Mouse (Mus musculus) granulocyte monocyte progenitor cell, adult 5-6 weeks (primary cell): ENCODE data around the gene Ccdc190. TPM values are rescaled to one million over a fixed set of nuclear protein-coding genes. Genes with fewer than 3 reads are reported as not detected.

Source experiments
- total RNA-seq, 2 experiments: library from RNA; stranded (forward) in 1 of 2; stranded (reverse) in 1 of 2; fragments of 200-712, 200-1000 nt in 1 of 2; fragments of >200 nt in 1 of 2; fragmentation: Nextera tagmentation in 1 of 2; gene quantifications; 2 replicates each; pipeline ENCODE4 v1.2.3; 2014 to 2017

The Ccdc190 gene
- total RNA-seq, 2 experiments from 2014 or later, result not detected

Other genes with a start within 250 kb of the Ccdc190 start
- not detected in 2 replicates for gene Rgs4, start 181.0 kb upstream of the Ccdc190 start, total RNA-seq (2014; fragmentation: Nextera tagmentation)
- gene Rgs4, start 181.0 kb upstream of the Ccdc190 start, total RNA-seq (2017), result not detected in 2 replicates
- gene Hsd17b7, start 40.6 kb downstream of the Ccdc190 start, total RNA-seq (2014; fragmentation: Nextera tagmentation), result 1.8 and 2.9 TPM in 2 replicates
- 3.7 and 6.9 TPM in 2 replicates for gene Hsd17b7, start 40.6 kb downstream of the Ccdc190 start, total RNA-seq (2017)
- not detected in 2 replicates for gene Ddr2, start 182.1 kb downstream of the Ccdc190 start, total RNA-seq (2014; fragmentation: Nextera tagmentation)
- gene Ddr2, start 182.1 kb downstream of the Ccdc190 start, total RNA-seq (2017), result 0.05 TPM in 1 of 2 replicates, not detected in the other
- 48.9 and 49.5 TPM in 2 replicates for gene Uap1, start 246.3 kb downstream of the Ccdc190 start, total RNA-seq (2014; fragmentation: Nextera tagmentation)
- 74.7 and 144 TPM in 2 replicates for gene Uap1, start 246.3 kb downstream of the Ccdc190 start, total RNA-seq (2017)